Mouse (Mus musculus) heart, adult 2 months (tissue): Measurements from ENCODE around the gene Folh1. TPM values are rescaled to one million over a fixed set of nuclear protein-coding genes. Genes with fewer than 3 reads are reported as not detected.
"Not testable (repeated sequence)": the region's sequence is repeated elsewhere in the genome, so short reads cannot be mapped to it uniquely, and the experiment has no call there.

Source experiments
- DNase-seq, 2 experiments: peaks; one replicate each; pipeline ENCODE4 v3.0.0; 2021
- H3K27ac ChIP-seq: fragments of 200-600 bp; 2 replicates; pipeline ENCODE4 v1.8.1; 2022
- H3K27me3 ChIP-seq: fragments of 200-500 bp; 2 replicates; pipeline ENCODE4 v1.6.1; 2012; ENCODE audit warnings: mild to moderate bottlenecking, low read length, inconsistent platforms, mixed read lengths; ENCODE audit not compliant: control insufficient read depth, insufficient read depth
- H3K36me3 ChIP-seq: fragments of 200-500 bp; 2 replicates; pipeline ENCODE4 v1.6.1; 2012; ENCODE audit warnings: low read length, inconsistent platforms; ENCODE audit not compliant: control insufficient read depth, insufficient read depth
- H3K4me1 ChIP-seq: fragments of 200-500 bp; 2 replicates; pipeline ENCODE4 v1.6.1; 2011; ENCODE audit warnings: low read length; ENCODE audit not compliant: control insufficient read depth, insufficient read depth
- H3K4me3 ChIP-seq: fragments of 200-600 bp; 2 replicates; pipeline ENCODE4 v1.8.1; 2022
- H3K79me2 ChIP-seq: fragments of 200-500 bp; replicated peaks from 2 replicates; pipeline ENCODE4 v1.6.1; 2012; ENCODE audit warnings: mild to moderate bottlenecking, inconsistent platforms, low read length, moderate library complexity, mixed read lengths; ENCODE audit not compliant: control insufficient read depth, insufficient read depth
- H3K9ac ChIP-seq: fragments of 200-500 bp; 2 replicates; pipeline ENCODE4 v1.6.1; 2012; ENCODE audit warnings: low read depth, mild to moderate bottlenecking, control low read depth, inconsistent platforms, low read length, mixed read lengths
- CTCF ChIP-seq: fragments of 200-600 bp; IDR thresholded peaks from 2 replicates; pipeline ENCODE4 v1.8.1; 2022; ENCODE audit warnings: antibody characterized with exemption, mild to moderate bottlenecking, moderate library complexity
- EP300 ChIP-seq: fragments of 200-500 bp; IDR thresholded peaks from 2 replicates; pipeline ENCODE4 v1.6.1; 2011; ENCODE audit warnings: low read depth, low read length, control low read depth; ENCODE audit not compliant: insufficient read depth
- POLR2A ChIP-seq: fragments of 200-500 bp; IDR thresholded peaks from 2 replicates; pipeline ENCODE4 v1.6.1; 2011; ENCODE audit warnings: mild to moderate bottlenecking, low read depth, low read length, control low read depth; ENCODE audit not compliant: insufficient read depth
- WGBS: fragments of 180-500 bp; shearing (Covaris S2); methylation state at CpG from one replicate; pipeline ENCODE4 v1.1.7; 2018; 5-methylcytosine and 5-hydroxymethylcytosine counted together
- intact Hi-C: fragments of 180-260 bp; cut with DNase I; formaldehyde crosslinking; loops from one replicate; pipeline ENCODE4 v1.15.1; 2025
- long read RNA-seq: library from polyadenylated mRNA; stranded (forward); transcript quantifications from one replicate; pipeline ENCODE4 v2.0.0, GENCODE M21; 2021
- polyA plus RNA-seq: library from polyadenylated mRNA; depleted of rRNA; stranded (reverse); fragments of >200 nt; gene quantifications from 2 replicates; pipeline ENCODE4 v1.2.3, GENCODE M21; 2012; rRNA removed
- total RNA-seq, 2 experiments: library from RNA; stranded (reverse); gene quantifications; 2 replicates each; pipeline ENCODE4 v1.2.3; 2021

The Folh1 gene
- total RNA-seq (not detected), polyA plus RNA-seq (0.09 and 0.18 TPM in 2 replicates)
- long read RNA-seq: 0 reads

DNA sequence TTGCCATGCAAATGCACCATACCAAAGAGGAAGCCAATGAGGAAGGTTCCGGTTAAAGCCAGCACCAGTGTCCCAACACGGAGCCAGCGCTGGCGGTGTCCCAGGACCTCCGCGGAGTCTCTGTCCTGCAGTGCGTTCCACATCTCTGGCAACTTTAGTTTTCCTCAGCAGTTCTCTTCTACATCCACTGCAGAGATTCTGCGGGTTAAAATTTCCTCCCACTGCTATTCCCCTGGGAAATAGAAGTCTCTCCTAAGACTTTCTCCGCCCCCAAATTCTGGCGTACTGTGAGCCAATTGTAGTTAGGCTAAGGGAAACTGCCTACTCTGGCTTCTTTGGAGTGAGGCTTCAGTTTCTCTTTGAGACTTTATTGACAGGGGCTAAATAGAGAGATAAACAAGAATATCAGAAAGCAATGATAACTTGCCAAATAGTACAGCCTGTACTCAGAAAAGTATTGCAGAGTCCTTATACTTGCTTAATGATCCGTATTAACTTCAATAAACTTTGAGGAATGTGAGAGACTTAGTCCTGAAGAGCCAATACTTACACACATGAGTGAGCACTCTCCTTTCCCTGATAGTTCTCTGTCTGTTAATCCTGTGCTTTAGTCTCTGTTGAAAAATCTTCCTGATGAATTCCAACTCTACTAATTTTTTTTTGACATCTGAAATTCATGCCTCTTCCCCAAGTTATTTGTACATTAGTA is at the start of gene Folh1:
Gene Folh1, minus strand, starts transcription at position 327 of the 709 bp plus-strand sequence.
- Histone ChIP-seq H3K4me3 (no peak within 1 kb of the TSS), H3K27ac (no peak within 1 kb of the TSS), H3K27me3 (no peaks in the 10 kb centered on the region), H3K9ac (no peak within 1 kb of the TSS), H3K79me2 (no peaks in the 10 kb centered on the region), H3K36me3 (no peaks in the 10 kb centered on the region), H3K4me1 (no peaks in the 10 kb centered on the region)
- 5% methylated on average over 11 of the region's 11 CpGs for WGBS
- TF ChIP-seq CTCF (no peak), POLR2A (no peak), EP300 (no peak)
- intact Hi-C loops: no loop called here
- DNase-seq: no peak

GRCm38 (mm10) chr7:86816466-86816865 is 40.7 kb upstream of the Folh1 start:
- H3K79me2 ChIP-seq: no peaks in the 10 kb centered on the region
- no peaks in the 10 kb centered on the region for H3K4me1 ChIP-seq
- WGBS: 43% methylated on average over 1 of the region's 1 CpGs
- no peak for DNase-seq
- intact Hi-C loops: no loop called here
- H3K27me3 ChIP-seq: no peaks in the 10 kb centered on the region
- TF ChIP-seq POLR2A (no peak), EP300 (no peak)
- no peak overlapping the region for H3K9ac ChIP-seq
- H3K27ac ChIP-seq: no peak overlapping the region
- no peaks in the 10 kb centered on the region for H3K36me3 ChIP-seq
- no peak overlapping the region for H3K4me3 ChIP-seq

DNA sequence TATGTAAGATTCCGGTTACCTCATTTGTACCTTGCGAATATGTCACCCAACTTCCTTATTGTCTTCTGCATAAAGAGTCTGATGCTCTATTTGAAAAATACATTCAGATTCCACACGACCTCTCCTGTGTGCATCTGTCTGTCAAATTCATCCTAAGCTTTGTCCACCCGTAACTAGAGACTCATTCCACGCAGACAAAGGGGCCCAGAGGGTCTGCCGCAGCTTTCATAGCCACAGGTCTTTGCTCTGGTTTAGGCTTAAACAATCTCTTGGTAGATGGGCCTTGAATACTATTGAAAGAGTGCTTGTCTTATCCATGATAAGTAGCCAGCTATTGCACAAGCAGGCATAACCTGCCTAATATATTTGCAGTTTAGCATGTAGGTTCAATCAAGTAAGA is 40.0 kb upstream of the Folh1 start:
- H3K9ac ChIP-seq, H3K4me3 ChIP-seq, DNase-seq, H3K4me1 ChIP-seq, H3K79me2 ChIP-seq, H3K27ac ChIP-seq, H3K36me3 ChIP-seq, intact Hi-C loops, H3K27me3 ChIP-seq: not testable (repeated sequence)
- 81% methylated on average over 6 of the region's 6 CpGs for WGBS

DNA sequence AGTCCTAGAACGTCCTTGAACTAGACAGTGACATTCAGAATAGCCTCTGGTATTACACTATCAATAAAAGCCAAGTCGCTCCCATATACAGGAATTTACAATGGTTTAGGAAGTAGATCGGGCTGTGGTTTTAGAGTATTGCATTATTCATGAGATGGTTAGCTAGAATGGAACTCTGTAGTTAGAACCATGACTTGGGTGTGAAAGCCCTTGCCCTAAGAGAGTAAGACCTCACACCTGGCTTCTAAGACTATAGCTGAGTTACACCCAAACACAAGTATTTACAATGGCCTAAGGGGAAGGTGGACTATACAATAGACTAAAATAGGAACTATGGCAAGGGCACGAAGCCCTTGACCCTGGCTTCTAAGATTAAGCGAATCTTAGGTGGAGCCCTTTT is 39.5 kb upstream of the Folh1 start:
- H3K4me1 ChIP-seq, H3K36me3 ChIP-seq, H3K27ac ChIP-seq, H3K79me2 ChIP-seq, H3K4me3 ChIP-seq, DNase-seq, intact Hi-C loops, H3K27me3 ChIP-seq, H3K9ac ChIP-seq: not testable (repeated sequence)
- WGBS: 78% methylated on average over 5 of the region's 5 CpGs

- intact Hi-C loops: no loop called here
- no peaks in the 10 kb centered on the region for H3K27me3 ChIP-seq
- H3K9ac ChIP-seq: no peak within 1 kb of the TSS
- H3K4me3 ChIP-seq: no peak within 1 kb of the TSS
- no peaks in the 10 kb centered on the region for H3K4me1 ChIP-seq
- H3K79me2 ChIP-seq: no peaks in the 10 kb centered on the region
- H3K27ac ChIP-seq: no peak within 1 kb of the TSS
- no peaks in the 10 kb centered on the region for H3K36me3 ChIP-seq
- no peak for TF ChIP-seq CTCF
- TF ChIP-seq EP300: no peak
- no peak for TF ChIP-seq POLR2A
- no peak for DNase-seq
Observed at GRCm38 (mm10) chr7:86794727-86795126, 19.0 kb upstream of the Folh1 start, which contains the start of gene Vmn2r77. Vmn2r77 (plus strand) TSS chr7:86795027.

DNA sequence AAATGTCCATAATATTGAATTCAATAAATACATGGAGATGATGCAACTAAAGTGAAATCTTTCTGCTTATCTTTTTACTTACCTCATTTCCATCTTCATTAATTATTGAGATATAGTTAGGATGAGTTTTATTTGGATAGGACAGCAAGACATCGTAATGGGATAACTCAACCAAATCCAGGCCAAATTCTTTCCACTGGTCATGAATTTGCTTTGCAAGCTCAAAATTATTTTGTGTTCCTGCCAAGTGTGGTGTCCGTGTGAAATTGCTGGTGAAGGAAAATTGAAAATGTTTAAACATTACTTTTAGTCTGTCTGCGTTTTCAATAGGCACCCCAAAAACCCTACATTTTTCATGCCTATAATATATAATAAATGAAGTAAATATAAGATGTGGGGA is 4.1 kb downstream of the Folh1 start:
- intact Hi-C loops: no loop called here

More for the DNA sequence above, 4.1 kb downstream of the Folh1 start:
- Histone ChIP-seq H3K79me2 (no peaks in the 10 kb centered on the region), H3K4me3 (no peak overlapping the region), H3K4me1 (no peaks in the 10 kb centered on the region), H3K27me3 (no peaks in the 10 kb centered on the region), H3K27ac (no peak overlapping the region), H3K36me3 (no peaks in the 10 kb centered on the region), H3K9ac (no peak overlapping the region)
- WGBS: 68% methylated on average over 3 of the region's 3 CpGs
- TF ChIP-seq EP300 (no peak), CTCF (no peak), POLR2A (no peak)
- DNase-seq: no peak
